Mouse (Mus musculus) heart, embryonic 14.5 days (tissue): ENCODE measurements around the gene Ramp1. TPM values are rescaled to one million over a fixed set of nuclear protein-coding genes. Genes with fewer than 3 reads are reported as not detected.
A peak's percentile ranks its signal among the peaks of the same experiment; 100 is the strongest.

Experiments used
- ATAC-seq: fragments of 200-750 bp; cut with Nextera tagmentation; 2 replicates; pipeline ENCODE4 v1.8.0; 2017; ENCODE audit warnings: low read depth, moderate TSS enrichment; ENCODE audit not compliant: insufficient number of reproducible peaks, insufficient read depth, low FRiP score
- H3K27ac ChIP-seq, 2 experiments: fragments of 200-500 bp in 1 of 2; fragments of 300-500 bp in 1 of 2; sonication (generic) in 1 of 2; replicated peaks in 1 of 2; 2 replicates each; pipeline ENCODE4 v1.5.1; 2012 to 2014; ENCODE audit warnings: low read depth in 2 of 2, low read length in 2 of 2, control low read depth in 1 of 2, mild to moderate bottlenecking in 1 of 2, mixed read lengths in 1 of 2; ENCODE audit not compliant: control insufficient read depth in 1 of 2, insufficient read depth in 1 of 2
- H3K27me3 ChIP-seq: fragments of 300-500 bp; sonication (generic); 2 replicates; pipeline ENCODE4 v1.6.1; 2014; ENCODE audit warnings: mild to moderate bottlenecking, low read length, control low read depth; ENCODE audit not compliant: control insufficient read depth, insufficient read depth
- H3K36me3 ChIP-seq: fragments of 300-500 bp; sonication (generic); 2 replicates; pipeline ENCODE4 v1.6.1; 2014; ENCODE audit warnings: mild to moderate bottlenecking, control low read depth, low read length, mixed read lengths; ENCODE audit not compliant: control insufficient read depth, insufficient read depth
- H3K4me1 ChIP-seq, 2 experiments: fragments of 200-500 bp in 1 of 2; fragments of 300-500 bp in 1 of 2; sonication (generic) in 1 of 2; 2 replicates each; pipeline ENCODE4 v1.6.1; 2012 to 2014; ENCODE audit warnings: low read length in 2 of 2, control low read depth in 1 of 2, mixed read lengths in 1 of 2; ENCODE audit not compliant: control insufficient read depth in 2 of 2, insufficient read depth in 2 of 2
- H3K4me2 ChIP-seq: fragments of 300-500 bp; sonication (generic); 2 replicates; pipeline ENCODE4 v1.6.1; 2014; ENCODE audit warnings: mild to moderate bottlenecking, low read length
- H3K4me3 ChIP-seq, 2 experiments: fragments of 200-500 bp in 1 of 2; fragments of 300-500 bp in 1 of 2; sonication (generic) in 1 of 2; 2 replicates each; pipeline ENCODE4 v1.5.1; 2012 to 2014; ENCODE audit warnings: low read length in 2 of 2, mild to moderate bottlenecking in 2 of 2, control low read depth in 1 of 2, low read depth in 1 of 2, moderate library complexity in 1 of 2; ENCODE audit not compliant: control insufficient read depth in 1 of 2, insufficient read depth in 1 of 2
- H3K9ac ChIP-seq: fragments of 300-500 bp; sonication (generic); 2 replicates; pipeline ENCODE4 v1.6.1; 2014; ENCODE audit warnings: mild to moderate bottlenecking, low read length
- H3K9me3 ChIP-seq: fragments of 300-500 bp; sonication (generic); 2 replicates; pipeline ENCODE4 v1.6.1; 2016; ENCODE audit warnings: low read length, control low read depth; ENCODE audit not compliant: control insufficient read depth
- WGBS: fragments of 180-500 bp; shearing (Covaris S2); extraction: QIAGEN DNeasy Blood & Tissue Kit; methylation state at CpG from one replicate; pipeline ENCODE4 v1.1.7; 2014; 5-methylcytosine and 5-hydroxymethylcytosine counted together
- polyA plus RNA-seq: library from polyadenylated mRNA; unstranded; fragments of >200 nt; fragmentation: Nextera tagmentation; extraction: Ambion mirVana; gene quantifications from 2 replicates; pipeline ENCODE4 v1.2.1, GENCODE M21; 2014

Gene Ramp1
- polyA plus RNA-seq, 1 experiment from 2014 or later: 55.9 TPM

GRCm38 (mm10) chr1:91249564-91250414 lies 70.2 kb downstream of the Ramp1 start, which contains the start of gene Ube2f:
TSS of gene Ube2f (plus strand) at chr1:91250304.
- Histone ChIP-seq H3K9me3 (no peaks in the 10 kb centered on the region), H3K36me3 (peaks cover 7% of the 10 kb centered on the region), H3K27me3 (no peaks in the 10 kb centered on the region), H3K9ac (peak within 1 kb of the TSS; percentile 99), H3K27ac (peak within 1 kb of the TSS; percentile 73 to 85), H3K4me3 (peak within 1 kb of the TSS; percentile 93 to 99), H3K4me1 (peaks cover 14 to 36% of the 10 kb centered on the region in 2 experiments), H3K4me2 (peak within 1 kb of the TSS; percentile 84)
- WGBS: under 1% methylated on average over 43 of the region's 43 CpGs
- ATAC-seq: peak; percentile 100

- Histone ChIP-seq H3K4me1 (peaks cover 14 to 36% of the 10 kb centered on the region in 2 experiments), H3K4me3 (peak overlapping the region; percentile 93 to 99), H3K36me3 (peaks cover 14% of the 10 kb centered on the region), H3K4me2 (peak overlapping the region; percentile 84), H3K9me3 (no peaks in the 10 kb centered on the region), H3K27ac (peak overlapping the region; percentile 73 to 85), H3K27me3 (no peaks in the 10 kb centered on the region), H3K9ac (peak overlapping the region; percentile 99)
- ATAC-seq: peak; percentile 56
- under 1% methylated on average over 67 of the region's 70 CpGs for WGBS
Observed at GRCm38 (mm10) chr1:91250415-91251147, 71.0 kb downstream of the Ramp1 start.

- peak overlapping the region; percentile 99 for H3K9ac ChIP-seq
- peaks cover 15% of the 10 kb centered on the region for H3K36me3 ChIP-seq
- WGBS: 31% methylated on average over 5 of the region's 5 CpGs
- no peaks in the 10 kb centered on the region for H3K9me3 ChIP-seq
- peak overlapping the region; percentile 84 for H3K4me2 ChIP-seq
- no peak for ATAC-seq
- peak overlapping the region; percentile 93 to 99 for H3K4me3 ChIP-seq
- H3K27ac ChIP-seq: peak overlapping the region in 1 of 2 experiments; percentile 85; a peak in 1 of 4 replicates
- no peaks in the 10 kb centered on the region for H3K27me3 ChIP-seq
- H3K4me1 ChIP-seq: peaks cover 14 to 38% of the 10 kb centered on the region in 2 experiments
Observed at GRCm38 (mm10) chr1:91251148-91251650, 71.6 kb downstream of the Ramp1 start.

GRCm38 (mm10) chr1:91251927-91252326 lies 72.3 kb downstream of the Ramp1 start:
- Histone ChIP-seq H3K4me3 (peak overlapping the region in 1 of 2 experiments; percentile 99; a peak in 1 of 4 replicates), H3K36me3 (peaks cover 21% of the 10 kb centered on the region), H3K4me2 (peak overlapping the region; percentile 84), H3K4me1 (peaks cover 14 to 41% of the 10 kb centered on the region in 2 experiments), H3K9me3 (no peaks in the 10 kb centered on the region), H3K27ac (no peak overlapping the region), H3K27me3 (no peaks in the 10 kb centered on the region), H3K9ac (peak overlapping the region; percentile 99)
- no peak for ATAC-seq
- 36% methylated on average over 8 of the region's 8 CpGs for WGBS

- Histone ChIP-seq H3K27ac (no peak overlapping the region), H3K27me3 (no peaks in the 10 kb centered on the region)
- ATAC-seq: no peak
Observed at GRCm38 (mm10) chr1:91257918-91258317, 78.3 kb downstream of the Ramp1 start.

GRCm38 (mm10) chr1:91259794-91260193 lies 80.2 kb downstream of the Ramp1 start:
- no peaks in the 10 kb centered on the region for H3K27me3 ChIP-seq
- no peak overlapping the region for H3K4me3 ChIP-seq
- H3K9ac ChIP-seq: no peak overlapping the region
- no peak overlapping the region for H3K4me2 ChIP-seq
- H3K27ac ChIP-seq: no peak overlapping the region
- peaks cover 25% of the 10 kb centered on the region for H3K36me3 ChIP-seq
- ATAC-seq: no peak
- peaks cover 0 to 13% of the 10 kb centered on the region in 2 experiments; a peak in 2 of 4 replicates for H3K4me1 ChIP-seq
- no peaks in the 10 kb centered on the region for H3K9me3 ChIP-seq
- WGBS: 74% methylated on average over 5 of the region's 5 CpGs

More at GRCm38 (mm10) chr1:91257918-91258317, 78.3 kb downstream of the Ramp1 start:
- H3K4me2 ChIP-seq: no peak overlapping the region
- peaks cover 0 to 18% of the 10 kb centered on the region in 2 experiments; a peak in 2 of 4 replicates for H3K4me1 ChIP-seq
- H3K36me3 ChIP-seq: peaks cover 30% of the 10 kb centered on the region
- no peak overlapping the region for H3K4me3 ChIP-seq
- H3K9ac ChIP-seq: no peak overlapping the region
- H3K9me3 ChIP-seq: no peaks in the 10 kb centered on the region

GRCm38 (mm10) chr1:91262508-91262907 lies 82.9 kb downstream of the Ramp1 start:
- 93% methylated on average over 7 of the region's 7 CpGs for WGBS

More at GRCm38 (mm10) chr1:91262508-91262907, 82.9 kb downstream of the Ramp1 start:
- Histone ChIP-seq H3K4me1 (peaks cover 0 to 8% of the 10 kb centered on the region in 2 experiments; a peak in 2 of 4 replicates), H3K4me3 (no peak overlapping the region), H3K4me2 (no peak overlapping the region), H3K27me3 (no peaks in the 10 kb centered on the region), H3K27ac (no peak overlapping the region), H3K9ac (no peak overlapping the region), H3K9me3 (no peaks in the 10 kb centered on the region), H3K36me3 (peaks cover 34% of the 10 kb centered on the region)
- no peak for ATAC-seq
